Mouse (Mus musculus) embryonic facial prominence, embryonic 14.5 days (tissue): Measurements from ENCODE around the gene Ltb4r2. TPM values are rescaled to one million over a fixed set of nuclear protein-coding genes. Genes with fewer than 3 reads are reported as not detected.
A peak's percentile ranks its signal among the peaks of the same experiment; 100 is the strongest.
"Not testable (repeated sequence)": the region's sequence is repeated elsewhere in the genome, so short reads cannot be mapped to it uniquely, and the experiment has no call there.

Experiments used
- ATAC-seq: fragments of 200-750 bp; cut with Nextera tagmentation; 2 replicates; pipeline ENCODE4 v1.8.0; 2017; ENCODE audit warnings: low read depth, moderate number of reproducible peaks, moderate TSS enrichment
- DNase-seq: peaks from one replicate; pipeline ENCODE4 v3.0.0-alpha.2; 2015; ENCODE audit warnings: low spot score
- H3K27ac ChIP-seq: fragments of 300-500 bp; sonication (generic); replicated peaks from 2 replicates; pipeline ENCODE4 v1.5.1; 2014; ENCODE audit warnings: low read depth, mild to moderate bottlenecking, low read length, moderate library complexity
- H3K27me3 ChIP-seq: fragments of 300-500 bp; sonication (generic); replicated peaks from 2 replicates; pipeline ENCODE4 v1.6.1; 2014; ENCODE audit warnings: low read length; ENCODE audit not compliant: control insufficient read depth, insufficient read depth
- H3K36me3 ChIP-seq: fragments of 300-500 bp; sonication (generic); 2 replicates; pipeline ENCODE4 v1.6.1; 2014; ENCODE audit warnings: low read length, mixed read lengths; ENCODE audit not compliant: control insufficient read depth, insufficient read depth
- H3K4me1 ChIP-seq: fragments of 300-500 bp; sonication (generic); 2 replicates; pipeline ENCODE4 v1.6.1; 2014; ENCODE audit warnings: antibody characterized with exemption, low read length; ENCODE audit not compliant: control insufficient read depth, insufficient read depth
- H3K4me2 ChIP-seq: fragments of 300-500 bp; sonication (generic); 2 replicates; pipeline ENCODE4 v1.6.1; 2014; ENCODE audit warnings: low read depth, mild to moderate bottlenecking, low read length, moderate library complexity, mixed read lengths
- H3K4me3 ChIP-seq: fragments of 300-500 bp; sonication (generic); 2 replicates; pipeline ENCODE4 v1.5.1; 2014; ENCODE audit warnings: low read depth, mild to moderate bottlenecking, low read length
- H3K9ac ChIP-seq: fragments of 300-500 bp; sonication (generic); 2 replicates; pipeline ENCODE4 v1.6.1; 2014; ENCODE audit warnings: low read depth, mild to moderate bottlenecking, low read length, moderate library complexity, mixed read lengths
- H3K9me3 ChIP-seq: fragments of 300-500 bp; sonication (generic); 2 replicates; pipeline ENCODE4 v1.6.1; 2016; ENCODE audit warnings: low read length; ENCODE audit not compliant: control insufficient read depth
- WGBS: fragments of 180-500 bp; shearing (Covaris S2); extraction: QIAGEN DNeasy Blood & Tissue Kit; methylation state at CpG from one replicate; pipeline ENCODE4 v1.1.7; 2014; 5-methylcytosine and 5-hydroxymethylcytosine counted together
- polyA plus RNA-seq: library from polyadenylated mRNA; unstranded; fragments of >200 nt; fragmentation: Nextera tagmentation; extraction: Ambion mirVana; gene quantifications from 2 replicates; pipeline ENCODE4 v1.2.1, GENCODE M21; 2014

Ltb4r2 gene
- polyA plus RNA-seq, 1 experiment from 2014 or later: 0.47 TPM

DNA sequence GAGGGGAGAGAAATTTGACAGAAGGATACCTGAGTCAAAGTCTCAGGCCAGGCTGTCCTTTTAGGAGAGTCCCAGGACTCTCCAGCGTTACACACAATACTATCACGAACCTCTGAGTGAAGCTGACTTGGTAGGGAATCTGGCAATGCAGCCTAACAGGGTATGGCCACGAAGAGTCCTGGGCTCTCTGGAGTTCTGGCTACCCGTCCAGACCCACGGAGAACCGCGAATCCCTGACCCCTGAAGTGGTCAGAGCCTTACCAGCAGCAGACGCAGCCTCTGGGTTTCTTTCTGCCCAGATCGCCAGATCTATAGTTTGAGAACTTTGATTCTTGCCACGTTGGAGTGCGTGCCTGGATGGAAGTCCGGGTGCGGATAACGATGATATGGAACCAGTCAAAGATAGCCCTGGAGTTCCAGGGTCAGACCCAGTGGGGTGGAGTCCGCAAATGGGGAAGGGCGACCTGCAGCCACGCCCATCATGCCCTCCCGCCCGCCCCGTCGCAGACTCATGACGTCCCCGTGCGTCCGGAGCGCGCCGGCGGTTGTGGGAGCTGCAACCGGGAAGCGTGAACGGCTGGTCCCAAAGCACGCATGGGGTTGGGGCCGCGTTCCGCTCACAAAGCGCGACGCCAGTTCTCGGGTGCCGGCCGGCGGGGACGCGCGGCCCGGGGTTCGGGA lies 15.9 kb upstream of the Ltb4r2 start, which contains the start of the genes Dhrs1 and Nop9:
Gene Dhrs1 (minus strand): TSS at position 511 of the 681 bp plus-strand sequence.
Gene Nop9 (plus strand): TSS at position 514 of the 681 bp plus-strand sequence.
- whole genome bisulfite sequencing: 3% methylated on average over 35 of the region's 48 CpGs
- H3K9ac ChIP-seq: peak within 1 kb of the TSS; percentile 89
- peaks cover 38% of the 10 kb centered on the region for H3K36me3 ChIP-seq
- peak; percentile 91 for ATAC-seq
- peak; percentile 92 for DNase-seq
- peak within 1 kb of the TSS; percentile 53; the same call in 1 of the 2 replicates for H3K27ac ChIP-seq
- H3K4me3 ChIP-seq: peak within 1 kb of the TSS; percentile 92
- peaks cover 12% of the 10 kb centered on the region for H3K4me1 ChIP-seq
- peak within 1 kb of the TSS; percentile 91 for H3K4me2 ChIP-seq
- H3K9me3 ChIP-seq: no peaks in the 10 kb centered on the region
- H3K27me3 ChIP-seq: no peaks in the 10 kb centered on the region

DNA sequence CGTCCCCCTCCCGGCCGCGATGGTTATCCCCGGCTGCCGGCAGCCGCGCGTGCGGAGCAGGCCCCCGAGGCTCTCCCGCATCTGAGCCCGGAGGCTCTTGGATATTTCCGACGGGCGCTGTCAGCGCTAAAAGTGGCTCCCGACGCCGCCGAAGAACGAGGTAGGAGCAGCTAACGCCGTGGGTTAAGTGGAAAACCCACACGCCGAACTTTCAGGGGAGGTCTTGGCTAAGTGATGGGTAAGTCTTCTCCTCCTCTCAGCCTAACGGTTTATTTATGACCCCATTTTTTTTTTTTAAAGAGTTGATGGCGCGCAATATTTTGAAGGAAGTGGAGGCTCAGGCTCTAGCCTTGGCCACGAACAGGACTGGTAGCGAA lies 15.4 kb upstream of the Ltb4r2 start:
- Histone ChIP-seq H3K36me3 (peaks cover 39% of the 10 kb centered on the region), H3K9me3 (no peaks in the 10 kb centered on the region), H3K27me3 (no peaks in the 10 kb centered on the region), H3K4me2 (peak overlapping the region; percentile 91), H3K9ac (peak overlapping the region; percentile 89), H3K27ac (peak overlapping the region; percentile 53; the same call in 1 of the 2 replicates), H3K4me1 (peaks cover 12% of the 10 kb centered on the region), H3K4me3 (peak overlapping the region; percentile 92)
- ATAC-seq (no peak), DNase-seq (no peak)
- under 1% methylated on average over 31 of the region's 31 CpGs for WGBS

DNA sequence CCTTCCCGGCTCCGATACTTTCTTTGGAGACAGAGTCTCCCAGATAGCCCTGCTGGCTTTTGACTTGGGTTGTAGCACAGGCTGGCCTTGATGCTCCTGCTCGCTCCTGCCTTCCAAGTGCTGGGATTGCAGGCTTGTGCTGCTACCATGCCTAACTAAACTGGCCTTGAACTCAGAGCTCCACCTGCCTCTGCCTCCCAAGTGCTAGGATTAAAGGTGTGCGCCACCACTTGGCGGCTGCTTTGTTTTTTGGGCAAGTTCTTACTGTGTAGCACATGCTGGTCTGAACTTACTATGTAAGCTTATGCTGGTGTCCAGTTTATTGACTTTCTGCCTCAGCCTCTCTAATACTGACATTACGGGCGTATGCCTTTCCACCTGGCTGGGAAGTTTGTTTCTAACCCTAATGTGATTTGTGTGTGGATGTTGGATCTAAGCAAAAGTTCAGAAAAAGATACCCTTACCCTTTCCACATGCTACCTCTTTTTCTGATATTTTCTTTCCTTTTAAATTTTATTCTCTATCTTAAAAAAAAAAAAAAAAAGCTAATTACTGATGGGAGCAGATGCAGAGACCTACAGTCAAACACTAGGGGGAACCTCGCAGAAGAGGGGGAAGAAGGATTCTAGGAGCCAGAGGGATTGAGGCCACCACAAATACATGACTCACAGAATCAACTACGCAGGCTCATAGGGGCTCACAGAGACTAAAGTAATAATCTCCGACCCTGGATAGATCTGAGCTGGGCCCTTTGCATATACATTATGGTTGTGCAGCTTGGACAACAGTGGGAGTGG lies 14.0 kb upstream of the Ltb4r2 start:
- H3K9ac ChIP-seq: 0 out of 2 replicates have a peak overlapping the region, but pooled peaks have one; percentile 37
- no peaks in the 10 kb centered on the region for H3K27me3 ChIP-seq
- H3K27ac ChIP-seq: no peak overlapping the region
- WGBS: 91% methylated on average over 10 of the region's 10 CpGs
- no peaks in the 10 kb centered on the region for H3K9me3 ChIP-seq
- peak overlapping the region; percentile 92 for H3K4me3 ChIP-seq
- H3K36me3 ChIP-seq: peaks cover 37% of the 10 kb centered on the region
- no peak for DNase-seq
- ATAC-seq: no peak
- peak overlapping the region; percentile 91 for H3K4me2 ChIP-seq
- H3K4me1 ChIP-seq: peaks cover 12% of the 10 kb centered on the region

DNA sequence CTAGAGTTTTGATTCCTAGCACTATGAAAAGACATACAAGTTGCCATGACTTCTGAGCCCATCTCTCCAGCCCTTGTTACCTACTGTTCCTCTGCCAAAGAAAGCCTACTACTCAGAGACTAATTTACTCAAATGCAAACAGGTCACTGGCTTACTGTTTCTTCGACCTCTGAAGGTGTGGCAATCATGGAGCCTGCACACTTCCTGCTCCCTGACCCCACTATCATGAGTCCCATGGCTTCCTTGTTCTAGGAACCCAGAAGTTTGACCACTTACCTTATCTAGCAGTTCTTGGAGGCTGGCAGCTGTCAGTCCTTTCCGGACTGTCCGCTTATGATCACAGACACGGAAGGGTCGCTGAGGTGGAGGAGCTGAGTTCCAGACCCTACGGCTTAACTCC lies 3.7 kb upstream of the Ltb4r2 start:
- Histone ChIP-seq H3K4me2 (no peak overlapping the region), H3K36me3 (peaks cover 44% of the 10 kb centered on the region), H3K4me3 (no peak overlapping the region), H3K27me3 (peaks cover 14% of the 10 kb centered on the region), H3K9ac (no peak overlapping the region), H3K9me3 (no peaks in the 10 kb centered on the region), H3K27ac (no peak overlapping the region), H3K4me1 (peaks cover 6% of the 10 kb centered on the region; the same call in 1 of the 2 replicates)
- no peak for DNase-seq
- ATAC-seq: no peak
- WGBS: 86% methylated on average over 6 of the region's 6 CpGs

DNA sequence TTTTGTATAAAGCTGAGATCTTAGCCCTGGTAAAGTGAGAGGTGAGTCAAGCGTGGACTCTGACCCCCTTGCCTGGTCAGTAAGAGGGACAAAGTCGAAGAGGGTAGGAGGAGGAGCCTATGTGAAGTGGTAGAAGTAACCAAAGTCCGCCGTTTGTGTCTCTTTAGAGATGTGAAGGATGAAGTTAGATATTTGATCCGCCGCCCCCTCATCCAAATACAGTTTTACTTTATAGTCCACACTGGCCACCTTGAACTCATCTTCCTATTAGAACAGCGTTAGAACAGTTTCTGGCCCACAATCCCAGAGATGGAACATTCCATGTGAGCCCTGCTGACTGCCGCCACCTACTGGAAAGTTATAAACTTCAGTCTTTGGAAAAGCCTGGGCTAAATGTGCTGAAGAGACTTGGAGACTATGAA lies 2.9 kb upstream of the Ltb4r2 start, which contains the start of gene Cideb:
Gene Cideb (minus strand): TSS at position 96 of the 422 bp plus-strand sequence.
- Histone ChIP-seq H3K4me2 (peak within 1 kb of the TSS; percentile 30), H3K4me3 (no peak within 1 kb of the TSS), H3K9ac (no peak within 1 kb of the TSS), H3K36me3 (peaks cover 36% of the 10 kb centered on the region), H3K27me3 (peaks cover 14% of the 10 kb centered on the region), H3K27ac (no peak within 1 kb of the TSS), H3K4me1 (peaks cover 9% of the 10 kb centered on the region; the same call in 1 of the 2 replicates), H3K9me3 (no peaks in the 10 kb centered on the region)
- no peak for ATAC-seq
- WGBS: 15% methylated on average over 8 of the region's 8 CpGs
- DNase-seq: peak; percentile 78

DNA sequence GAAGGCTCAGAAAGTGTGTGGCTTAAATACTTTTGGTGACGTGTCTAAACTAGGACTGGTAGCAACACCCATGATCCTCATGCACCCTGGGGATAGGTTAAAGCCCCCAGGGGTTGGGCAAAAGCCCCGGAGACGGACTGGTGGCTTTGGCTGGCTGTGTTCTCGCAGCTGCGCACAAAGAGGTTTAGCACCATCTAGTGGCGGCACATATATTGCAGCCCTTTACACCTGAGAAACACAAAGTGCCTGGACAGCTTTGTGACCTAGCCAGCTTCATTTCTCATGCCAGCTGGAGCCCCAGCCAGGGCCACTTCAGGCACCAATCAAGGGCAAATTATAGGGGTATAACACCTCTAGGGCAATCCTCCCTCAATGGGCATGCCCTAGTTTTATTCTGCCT lies 1.1 kb upstream of the Ltb4r2 start:
- ATAC-seq: not testable (repeated sequence)
- 2% methylated on average over 5 of the region's 6 CpGs for WGBS
- H3K4me2 ChIP-seq: peak overlapping the region; percentile 50

DNA sequence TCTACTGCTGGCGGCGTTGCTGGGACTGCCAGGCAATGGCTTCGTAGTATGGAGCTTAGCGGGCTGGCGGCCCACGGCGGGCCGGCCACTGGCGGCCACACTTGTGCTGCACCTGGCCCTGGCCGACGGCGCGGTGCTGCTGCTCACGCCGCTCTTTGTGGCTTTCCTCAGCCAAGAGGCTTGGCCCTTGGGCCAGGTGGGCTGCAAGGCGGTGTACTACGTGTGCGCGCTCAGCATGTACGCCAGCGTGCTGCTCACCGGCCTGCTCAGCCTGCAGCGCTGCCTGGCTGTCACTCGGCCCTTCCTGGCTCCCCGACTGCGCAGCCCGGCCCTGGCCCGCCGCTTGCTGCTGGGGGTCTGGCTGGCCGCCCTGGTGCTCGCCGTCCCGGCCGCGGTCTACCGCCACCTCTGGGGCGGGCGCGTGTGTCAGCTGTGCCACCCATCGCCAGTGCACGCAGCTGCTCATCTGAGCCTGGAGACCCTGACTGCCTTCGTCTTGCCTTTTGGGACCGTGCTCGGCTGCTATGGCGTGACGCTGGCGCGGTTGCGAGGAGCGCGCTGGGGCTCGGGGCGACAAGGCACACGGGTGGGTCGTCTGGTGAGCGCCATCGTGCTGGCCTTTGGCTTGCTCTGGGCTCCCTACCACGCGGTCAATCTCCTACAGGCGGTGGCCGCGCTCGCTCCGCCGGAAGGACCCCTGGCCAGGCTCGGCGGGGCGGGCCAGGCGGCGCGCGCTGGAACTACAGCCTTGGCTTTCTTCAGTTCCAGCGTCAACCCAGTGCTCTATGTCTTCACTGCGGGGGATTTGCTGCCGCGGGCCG lies 983 bp downstream of the Ltb4r2 start:
- Histone ChIP-seq H3K4me1 (peaks cover 9% of the 10 kb centered on the region; the same call in 1 of the 2 replicates), H3K9ac (peak overlapping the region; percentile 76), H3K9me3 (no peaks in the 10 kb centered on the region), H3K27me3 (peaks cover 30% of the 10 kb centered on the region), H3K27ac (peak overlapping the region; percentile 40), H3K4me3 (peak overlapping the region; percentile 55), H3K4me2 (peak overlapping the region; percentile 95), H3K36me3 (no peaks in the 10 kb centered on the region)
- peak; percentile 55 for DNase-seq
- 0% methylated on average over 40 of the region's 77 CpGs for WGBS
- peak; percentile 80 for ATAC-seq

More for the DNA sequence above, 1.1 kb upstream of the Ltb4r2 start:
- not testable (repeated sequence) for H3K27ac ChIP-seq, H3K9me3 ChIP-seq, H3K4me1 ChIP-seq
- peaks cover 18% of the 10 kb centered on the region for H3K27me3 ChIP-seq
- DNase-seq: peak; percentile 82
- H3K36me3 ChIP-seq: peaks cover 18% of the 10 kb centered on the region
- H3K9ac ChIP-seq: peak overlapping the region; percentile 45; the same call in 1 of the 2 replicates
- peak overlapping the region; percentile 10; the same call in 1 of the 2 replicates for H3K4me3 ChIP-seq

DNA sequence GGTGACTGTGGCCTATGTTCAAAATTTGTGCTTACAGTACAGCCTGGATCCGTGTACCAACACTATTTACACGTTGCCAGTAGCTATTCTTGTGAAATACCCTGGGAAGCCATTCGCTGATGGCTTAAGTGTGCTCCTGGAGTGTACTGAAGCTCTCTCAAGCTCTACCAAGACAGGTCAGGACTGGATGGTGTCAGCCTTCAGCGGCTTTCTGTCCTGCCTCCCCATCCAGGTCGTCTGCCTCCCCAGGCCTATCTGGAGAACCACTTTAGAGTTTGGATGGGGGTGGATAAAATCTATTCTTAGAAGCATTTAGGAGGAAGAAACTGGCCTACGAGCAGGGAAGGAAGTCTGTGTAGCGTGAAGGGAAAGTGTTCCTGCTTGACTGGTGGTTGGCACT lies 1.9 kb downstream of the Ltb4r2 start:
- DNase-seq (no peak), ATAC-seq (no peak)
- Histone ChIP-seq H3K27ac (peak overlapping the region; percentile 40; the same call in 1 of the 2 replicates), H3K9me3 (no peaks in the 10 kb centered on the region), H3K36me3 (no peaks in the 10 kb centered on the region), H3K4me1 (peaks cover 9% of the 10 kb centered on the region; the same call in 1 of the 2 replicates), H3K27me3 (peaks cover 37% of the 10 kb centered on the region), H3K4me2 (peak overlapping the region; percentile 95), H3K4me3 (no peak overlapping the region; the same call in 1 of the 2 replicates), H3K9ac (peak overlapping the region; percentile 76)
- WGBS: 56% methylated on average over 7 of the region's 7 CpGs
